Mouse (Mus musculus) forebrain, embryonic 16.5 days (tissue): ENCODE measurements around the gene Myo3b. TPM values are rescaled to one million over a fixed set of nuclear protein-coding genes. Genes with fewer than 3 reads are reported as not detected.

Source experiments
- ATAC-seq: fragments of 200-750 bp; cut with Nextera tagmentation; 2 replicates; pipeline ENCODE4 v1.8.0; 2017; ENCODE audit warnings: mild to moderate bottlenecking, moderate library complexity
- H3K27ac ChIP-seq: fragments of 300-500 bp; sonication (generic); 2 replicates; pipeline ENCODE4 v1.5.1; 2014; ENCODE audit warnings: low read length, control low read depth
- H3K27me3 ChIP-seq: fragments of 300-500 bp; sonication (generic); replicated peaks from 2 replicates; pipeline ENCODE4 v1.6.1; 2014; ENCODE audit warnings: low read length; ENCODE audit not compliant: control insufficient read depth, insufficient read depth
- H3K36me3 ChIP-seq: fragments of 300-500 bp; sonication (generic); 2 replicates; pipeline ENCODE4 v1.6.1; 2014; ENCODE audit not compliant: control insufficient read depth, insufficient read depth
- H3K4me1 ChIP-seq: fragments of 300-500 bp; sonication (generic); replicated peaks from 2 replicates; pipeline ENCODE4 v1.6.1; 2014; ENCODE audit warnings: low read length; ENCODE audit not compliant: control insufficient read depth, insufficient read depth
- H3K4me2 ChIP-seq: fragments of 300-500 bp; sonication (generic); 2 replicates; pipeline ENCODE4 v1.6.1; 2014; ENCODE audit warnings: mild to moderate bottlenecking, low read length, control low read depth
- H3K4me3 ChIP-seq: fragments of 300-500 bp; sonication (generic); replicated peaks from 2 replicates; pipeline ENCODE4 v1.5.1; 2014; ENCODE audit warnings: mild to moderate bottlenecking, low read length, control low read depth
- H3K9ac ChIP-seq: fragments of 300-500 bp; sonication (generic); replicated peaks from 2 replicates; pipeline ENCODE4 v1.6.1; 2014; ENCODE audit warnings: low read depth, low read length, control low read depth
- H3K9me3 ChIP-seq: fragments of 300-500 bp; sonication (generic); 2 replicates; pipeline ENCODE4 v1.6.1; 2016; ENCODE audit warnings: low read length; ENCODE audit not compliant: control insufficient read depth
- WGBS: fragments of 180-500 bp; shearing (Covaris S2); extraction: QIAGEN DNeasy Blood & Tissue Kit; methylation state at CpG from one replicate; pipeline ENCODE4 v1.1.7; 2014; 5-methylcytosine and 5-hydroxymethylcytosine counted together
- polyA plus RNA-seq: library from polyadenylated mRNA; unstranded; fragments of >200 nt; fragmentation: Nextera tagmentation; extraction: Ambion mirVana; gene quantifications from 2 replicates; pipeline ENCODE4 v1.2.1, GENCODE M21; 2015

Gene Myo3b
- polyA plus RNA-seq, 1 experiment from 2014 or later, result 0.34 TPM

GRCm38 (mm10) chr2:70091801-70092522 lies 53.0 kb downstream of the Myo3b start:
- ATAC-seq, result no peak
- no peaks in the 10 kb centered on the region for H3K36me3 ChIP-seq
- H3K27me3 ChIP-seq, result no peaks in the 10 kb centered on the region
- no peak overlapping the region for H3K4me3 ChIP-seq
- peaks cover 3% of the 10 kb centered on the region; the same call in 1 of the 2 replicates for H3K4me1 ChIP-seq
- no peak overlapping the region for H3K27ac ChIP-seq
- 63% methylated on average over 10 of the region's 10 CpGs for WGBS
- no peaks in the 10 kb centered on the region for H3K9me3 ChIP-seq
- H3K9ac ChIP-seq, result no peak overlapping the region
- H3K4me2 ChIP-seq, result no peak overlapping the region

GRCm38 (mm10) chr2:70092665-70093064 lies 53.7 kb downstream of the Myo3b start:
- H3K4me1 ChIP-seq, result peaks cover 5% of the 10 kb centered on the region; the same call in 1 of the 2 replicates
- no peak overlapping the region for H3K4me2 ChIP-seq
- no peaks in the 10 kb centered on the region for H3K27me3 ChIP-seq
- H3K9me3 ChIP-seq, result no peaks in the 10 kb centered on the region
- H3K36me3 ChIP-seq, result no peaks in the 10 kb centered on the region
- no peak overlapping the region for H3K4me3 ChIP-seq
- no peak overlapping the region for H3K27ac ChIP-seq
- no peak overlapping the region for H3K9ac ChIP-seq
- 23% methylated on average over 3 of the region's 3 CpGs for WGBS
- no peak for ATAC-seq

DNA sequence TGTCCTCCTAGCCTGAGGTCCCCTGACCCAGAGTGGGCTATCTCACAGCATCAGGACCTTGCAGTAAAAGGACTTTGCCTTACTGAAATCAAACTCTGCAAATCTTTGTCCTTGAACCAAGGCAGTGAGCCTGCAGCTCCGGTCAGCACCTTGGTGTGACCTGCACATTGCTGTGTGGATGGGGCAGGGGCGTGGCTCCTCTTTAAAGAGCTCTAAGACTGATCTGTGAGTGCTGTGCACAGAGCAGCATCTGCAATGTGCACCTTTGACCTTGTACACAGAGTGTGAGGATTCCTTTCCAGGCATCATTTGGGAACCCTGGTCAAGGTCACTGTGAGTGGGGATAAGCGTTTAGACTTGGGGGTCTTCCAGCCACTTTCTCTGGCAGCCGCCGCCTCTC lies 55.5 kb downstream of the Myo3b start:
- Histone ChIP-seq H3K27ac (no peak overlapping the region), H3K27me3 (no peaks in the 10 kb centered on the region), H3K36me3 (no peaks in the 10 kb centered on the region), H3K9ac (no peak overlapping the region), H3K4me1 (peaks cover 5% of the 10 kb centered on the region), H3K4me3 (no peak overlapping the region), H3K4me2 (no peak overlapping the region), H3K9me3 (no peaks in the 10 kb centered on the region)
- 77% methylated on average over 5 of the region's 5 CpGs for WGBS
- no peak for ATAC-seq

GRCm38 (mm10) chr2:70097229-70098095 lies 58.5 kb downstream of the Myo3b start:
- WGBS, result 66% methylated on average over 15 of the region's 15 CpGs
- Histone ChIP-seq H3K36me3 (no peaks in the 10 kb centered on the region), H3K4me2 (0 out of 2 replicates have a peak overlapping the region, but pooled peaks have one; percentile 7), H3K9me3 (no peaks in the 10 kb centered on the region), H3K4me3 (no peak overlapping the region), H3K4me1 (peaks cover 5% of the 10 kb centered on the region), H3K27ac (peak overlapping the region; percentile 69), H3K9ac (no peak overlapping the region), H3K27me3 (no peaks in the 10 kb centered on the region)
- peak; percentile 83 for ATAC-seq

DNA sequence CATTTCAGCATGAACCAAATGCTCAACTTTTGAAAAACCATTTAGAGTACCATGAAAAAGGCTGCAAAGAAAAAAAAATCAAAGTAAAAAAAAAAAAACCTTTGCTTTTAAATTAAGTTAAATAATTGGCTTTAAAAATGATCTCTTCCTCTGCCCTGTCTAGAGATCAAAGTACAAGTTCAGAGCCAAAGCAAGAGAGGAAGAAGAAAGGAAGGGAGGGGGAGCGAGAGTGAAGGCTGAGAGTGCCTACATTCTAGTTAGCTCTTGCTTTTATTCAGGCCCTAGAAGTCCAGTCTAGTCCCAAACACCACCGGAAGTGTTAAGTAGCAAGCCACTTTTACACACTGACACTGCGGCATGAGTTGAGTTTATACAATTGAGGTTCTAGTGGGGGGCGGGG lies 60.5 kb downstream of the Myo3b start:
- no peak overlapping the region for H3K4me3 ChIP-seq
- ATAC-seq, result no peak
- no peak overlapping the region for H3K4me2 ChIP-seq
- WGBS, result 61% methylated on average over 4 of the region's 4 CpGs
- H3K27ac ChIP-seq, result no peak overlapping the region
- peaks cover 5% of the 10 kb centered on the region for H3K4me1 ChIP-seq
- no peaks in the 10 kb centered on the region for H3K36me3 ChIP-seq
- no peaks in the 10 kb centered on the region for H3K9me3 ChIP-seq
- H3K9ac ChIP-seq, result no peak overlapping the region
- H3K27me3 ChIP-seq, result no peaks in the 10 kb centered on the region

DNA sequence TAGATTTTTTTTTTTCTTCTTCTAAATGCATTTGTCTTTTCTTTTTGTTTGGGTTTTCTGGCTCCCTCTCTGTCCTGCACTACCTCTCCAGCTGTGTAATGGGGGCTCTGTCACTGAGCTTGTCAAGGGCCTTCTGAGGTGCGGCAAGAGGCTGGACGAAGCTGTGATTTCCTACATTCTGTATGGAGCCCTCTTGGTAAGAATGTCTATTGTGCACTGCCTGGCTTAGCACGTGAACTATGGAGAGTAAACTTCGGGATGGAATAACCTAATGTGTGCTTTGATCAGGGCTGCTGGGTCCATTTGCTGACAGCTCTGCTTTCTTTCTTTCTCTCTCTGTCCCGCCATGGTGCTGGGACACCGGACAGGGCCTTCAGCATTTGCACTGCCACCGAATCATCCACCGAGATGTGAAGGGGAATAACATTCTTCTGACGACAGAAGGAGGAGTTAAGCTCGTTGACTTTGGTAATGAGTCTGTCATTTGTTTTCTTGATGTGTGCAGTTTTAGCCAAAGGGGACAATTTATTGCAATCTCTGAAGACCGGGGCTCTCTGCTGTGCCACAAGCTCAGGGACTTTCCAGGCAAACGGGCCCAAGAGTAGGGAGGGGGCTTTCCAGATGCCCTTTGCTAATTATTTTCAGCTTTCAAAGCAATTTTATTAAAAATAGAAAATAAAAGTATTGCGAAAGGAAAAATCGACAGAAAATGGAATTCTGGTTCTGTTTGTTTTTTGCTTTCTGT lies 66.5 kb downstream of the Myo3b start:
- no peaks in the 10 kb centered on the region for H3K27me3 ChIP-seq
- no peaks in the 10 kb centered on the region for H3K36me3 ChIP-seq
- H3K4me1 ChIP-seq, result peaks cover 6% of the 10 kb centered on the region
- no peak overlapping the region for H3K4me2 ChIP-seq
- WGBS, result 33% methylated on average over 14 of the region's 14 CpGs
- no peaks in the 10 kb centered on the region for H3K9me3 ChIP-seq
- no peak overlapping the region for H3K4me3 ChIP-seq
- no peak overlapping the region for H3K9ac ChIP-seq
- no peak overlapping the region for H3K27ac ChIP-seq
- no peak for ATAC-seq

GRCm38 (mm10) chr2:70109010-70109409 lies 70.1 kb downstream of the Myo3b start:
- ATAC-seq, result no peak
- Histone ChIP-seq H3K4me1 (peaks cover 15% of the 10 kb centered on the region), H3K36me3 (no peaks in the 10 kb centered on the region), H3K27me3 (no peaks in the 10 kb centered on the region), H3K27ac (no peak overlapping the region), H3K4me3 (no peak overlapping the region), H3K9me3 (no peaks in the 10 kb centered on the region), H3K9ac (no peak overlapping the region), H3K4me2 (no peak overlapping the region)
- 74% methylated on average over 7 of the region's 7 CpGs for WGBS

DNA sequence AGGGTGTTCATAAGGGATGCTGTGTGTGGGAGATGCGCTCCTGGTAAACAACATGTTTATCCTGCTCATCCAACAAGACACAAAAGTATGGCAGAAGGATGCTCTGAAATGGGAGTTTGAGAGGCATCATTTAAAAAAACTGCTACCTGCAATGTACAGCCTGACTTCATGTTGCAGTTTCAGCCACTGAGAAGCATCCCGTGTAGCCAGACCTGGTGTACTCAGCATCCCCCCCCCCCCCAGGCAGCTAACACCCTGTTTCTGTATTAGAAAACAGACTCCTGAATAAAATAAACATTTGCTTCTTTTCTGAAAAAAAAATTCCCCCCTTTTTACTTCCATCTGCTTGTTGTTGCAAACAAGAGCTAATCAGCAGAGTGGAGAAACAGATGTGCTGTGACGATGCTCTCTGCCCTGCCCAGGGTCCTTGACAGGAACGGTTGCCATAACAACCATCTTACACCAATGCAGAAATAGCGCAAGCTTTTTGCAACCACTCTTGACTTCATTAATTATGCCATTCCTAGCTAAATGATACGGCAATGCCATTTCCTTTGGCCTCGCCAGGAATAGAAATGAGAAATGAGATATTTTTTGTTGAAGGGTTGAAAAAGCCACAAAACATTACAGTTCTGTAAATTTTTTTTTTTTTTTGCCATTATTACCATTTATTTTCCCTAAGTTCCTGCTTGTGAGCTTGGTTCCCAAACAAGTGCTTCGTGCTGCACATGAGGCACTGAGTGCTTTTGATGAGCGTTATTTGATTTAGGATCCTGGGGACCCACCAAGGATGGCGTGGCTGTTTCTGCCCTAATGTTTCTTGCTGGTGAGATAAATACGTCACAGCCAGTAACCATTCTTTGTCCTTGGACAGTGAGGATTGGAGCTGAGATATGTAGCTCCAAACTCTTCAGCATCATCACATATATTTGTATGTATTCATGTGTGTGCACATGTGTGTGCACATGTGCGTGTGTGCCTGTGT lies 75.2 kb downstream of the Myo3b start:
- peak; percentile 93 for ATAC-seq
- WGBS, result 39% methylated on average over 12 of the region's 12 CpGs

More for the DNA sequence above, 75.2 kb downstream of the Myo3b start:
- H3K4me2 ChIP-seq, result no peak overlapping the region
- no peak overlapping the region for H3K9ac ChIP-seq
- H3K4me1 ChIP-seq, result peaks cover 16% of the 10 kb centered on the region
- H3K36me3 ChIP-seq, result no peaks in the 10 kb centered on the region
- peak overlapping the region; percentile 79 for H3K27ac ChIP-seq
- H3K27me3 ChIP-seq, result no peaks in the 10 kb centered on the region
- no peaks in the 10 kb centered on the region for H3K9me3 ChIP-seq
- no peak overlapping the region for H3K4me3 ChIP-seq
